Mouse (Mus musculus) C2C12 (cell line): ENCODE results near the gene Me1.

Source experiments
- CEBPB ChIP-seq: IDR thresholded peaks from one replicate; pipeline ENCODE4 v1.6.1; 2011; ENCODE audit warnings: low read depth, mild to moderate bottlenecking, control low read depth, moderate library complexity
- CTCF ChIP-seq: IDR thresholded peaks from one replicate; pipeline ENCODE4 v1.5.1; 2011; ENCODE audit not compliant: control insufficient read depth, insufficient read depth, insufficient read length
- FOSL1 ChIP-seq: IDR thresholded peaks from one replicate; pipeline ENCODE4 v1.8.0; 2011; ENCODE audit warnings: mild to moderate bottlenecking, low read length; ENCODE audit not compliant: poor library complexity, insufficient read depth, severe bottlenecking
- MAX ChIP-seq: IDR thresholded peaks from one replicate; pipeline ENCODE4 v1.6.1; 2011; ENCODE audit warnings: mild to moderate bottlenecking, control low read depth
- MYOG ChIP-seq: IDR thresholded peaks from one replicate; pipeline ENCODE4 v1.6.1; 2011; ENCODE audit not compliant: control insufficient read depth, insufficient read length; ENCODE audit errors: extremely low read depth
- USF1 ChIP-seq: IDR thresholded peaks from one replicate; pipeline ENCODE4 v1.6.1; 2011; ENCODE audit warnings: low read depth, mild to moderate bottlenecking, control low read depth, moderate library complexity

GRCm38 (mm10) chr9:86738801-86739200 lies 43.0 kb upstream of the Me1 start:
- TF ChIP-seq CTCF (no peak), MYOG (no peak), FOSL1 (no peak), CEBPB (no peak), USF1 (no peak), MAX (no peak)
